Mouse (Mus musculus) WW6 (cell line): Measurements from ENCODE around the gene Ciart.
"Not testable (repeated sequence)": the region's sequence is repeated elsewhere in the genome, so short reads cannot be mapped to it uniquely, and the experiment has no call there.

Experiments
- DNase-seq: peaks from one replicate; pipeline ENCODE4 v3.0.0-alpha.2; 2013; ENCODE audit warnings: low read depth, low spot score

Ciart gene

GRCm38 (mm10) chr3:95865571-95865970 lies 16.5 kb downstream of the Ciart start:
- no peak for DNase-seq

GRCm38 (mm10) chr3:95865050-95865449 lies 17.0 kb downstream of the Ciart start:
- no peak for DNase-seq

GRCm38 (mm10) chr3:95863578-95863977 lies 18.5 kb downstream of the Ciart start:
- no peak for DNase-seq

- peak; percentile 77 for DNase-seq
Observed at GRCm38 (mm10) chr3:95861796-95862195, 20.3 kb downstream of the Ciart start.

GRCm38 (mm10) chr3:95861216-95861615 lies 20.8 kb downstream of the Ciart start:
- no peak for DNase-seq

GRCm38 (mm10) chr3:95860323-95860722 lies 21.7 kb downstream of the Ciart start:
- no peak for DNase-seq

- not testable (repeated sequence) for DNase-seq
Observed at GRCm38 (mm10) chr3:95858278-95858677, 23.8 kb downstream of the Ciart start.

- DNase-seq: not testable (repeated sequence)
Observed at GRCm38 (mm10) chr3:95857050-95857449, 25.0 kb downstream of the Ciart start.

GRCm38 (mm10) chr3:95856115-95856514 lies 25.9 kb downstream of the Ciart start:
- DNase-seq: no peak

GRCm38 (mm10) chr3:95855502-95856089 lies 26.5 kb downstream of the Ciart start, which contains the start of gene Prpf3:
Prpf3 (minus strand) TSS chr3:95855885.
- DNase-seq: peak; percentile 77

- no peak for DNase-seq
Observed at GRCm38 (mm10) chr3:95851317-95851716, 30.7 kb downstream of the Ciart start.

- no peak for DNase-seq
Observed at GRCm38 (mm10) chr3:95850611-95851010, 31.4 kb downstream of the Ciart start.

- no peak for DNase-seq
Observed at GRCm38 (mm10) chr3:95842503-95843214, 39.4 kb downstream of the Ciart start.

GRCm38 (mm10) chr3:95839250-95839649 lies 42.8 kb downstream of the Ciart start:
- no peak for DNase-seq

- DNase-seq: no peak
Observed at GRCm38 (mm10) chr3:95829053-95829452, 53.0 kb downstream of the Ciart start.
